Mouse (Mus musculus): ENCODE data around the gene A230050P20Rik. TPM values are rescaled to one million over a fixed set of nuclear protein-coding genes. Genes with fewer than 3 reads are reported as not detected.

The A230050P20Rik gene
- total RNA-seq, 2 experiments from 2014 or later, result 1.7 TPM

DNA sequence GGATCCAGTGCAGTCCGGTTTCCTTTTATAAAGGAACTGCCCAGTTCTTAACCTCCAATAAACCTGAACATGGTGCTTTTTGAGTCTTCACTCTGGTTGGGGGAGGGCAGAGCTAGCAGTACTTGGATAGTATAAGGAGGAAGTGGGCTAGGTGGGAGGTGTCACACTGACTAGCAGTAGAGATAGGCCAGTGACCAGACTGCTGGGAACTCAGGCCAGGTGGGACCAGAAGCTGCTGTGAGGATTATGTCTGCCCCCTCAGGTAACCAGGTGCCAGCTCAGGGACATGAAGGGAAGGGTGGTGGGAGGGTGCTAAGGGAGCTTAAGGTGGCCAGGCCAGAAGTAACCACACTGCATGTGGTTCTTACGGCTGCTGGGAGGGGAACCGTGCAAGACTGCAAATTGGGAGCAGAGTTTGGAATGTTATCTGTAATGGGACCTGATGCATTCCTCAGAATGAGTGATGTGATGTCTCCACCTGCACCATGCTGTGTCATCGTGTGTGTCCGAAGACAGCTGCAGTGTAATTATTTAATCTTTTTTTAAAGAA is 23.7 kb downstream of the A230050P20Rik start:
- intact Hi-C loops (cut with DNase I), result no loop called here
- no peak for DNase-seq

GRCm38 (mm10) chr9:20893069-20893468 is 24.6 kb downstream of the A230050P20Rik start:
- intact Hi-C loops (cut with DNase I), result no loop called here
- DNase-seq, result no peak

DNA sequence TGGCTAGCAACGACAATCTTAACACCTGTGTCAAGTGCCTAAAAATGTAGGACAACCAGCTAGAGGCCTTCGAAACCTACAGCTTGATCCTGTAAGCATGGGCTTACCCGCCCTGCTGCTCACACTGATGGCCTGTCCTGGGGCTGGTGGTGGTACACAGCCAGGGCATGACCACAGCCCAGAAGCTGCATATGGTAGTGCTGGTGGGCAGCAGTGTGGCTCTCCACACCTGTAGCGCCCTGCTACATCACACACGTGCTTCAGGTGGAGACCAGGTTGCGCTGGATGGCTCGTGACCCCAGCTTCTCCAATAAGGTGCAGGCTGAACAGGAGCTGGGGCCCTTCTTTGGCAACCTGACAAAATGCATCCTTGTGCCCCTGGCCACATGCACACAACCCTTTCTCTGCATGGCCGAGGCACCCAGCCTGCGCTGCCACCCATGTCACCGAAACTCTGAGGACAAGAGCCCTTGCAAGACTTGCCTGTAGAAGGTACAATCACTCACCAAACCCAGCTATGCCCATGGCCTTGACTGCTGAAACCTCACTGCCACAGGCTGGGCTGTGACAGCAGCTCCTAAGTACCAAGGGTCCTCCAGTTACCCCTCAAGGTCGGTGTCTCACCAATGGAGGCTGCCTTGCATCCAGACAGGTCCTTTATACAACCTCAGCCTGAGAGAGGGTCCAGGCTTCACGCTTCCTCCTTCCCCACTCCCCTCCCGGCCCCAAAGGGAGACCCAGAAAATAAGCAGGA is 25.3 kb downstream of the A230050P20Rik start:
- intact Hi-C loops (cut with DNase I), result no loop called here

GRCm38 (mm10) chr9:20894629-20895028 is 26.2 kb downstream of the A230050P20Rik start:
- no peak for DNase-seq
- intact Hi-C loops (cut with DNase I), result no loop called here

More for the DNA sequence above, 25.3 kb downstream of the A230050P20Rik start:
- DNase-seq, result no peak

DNA sequence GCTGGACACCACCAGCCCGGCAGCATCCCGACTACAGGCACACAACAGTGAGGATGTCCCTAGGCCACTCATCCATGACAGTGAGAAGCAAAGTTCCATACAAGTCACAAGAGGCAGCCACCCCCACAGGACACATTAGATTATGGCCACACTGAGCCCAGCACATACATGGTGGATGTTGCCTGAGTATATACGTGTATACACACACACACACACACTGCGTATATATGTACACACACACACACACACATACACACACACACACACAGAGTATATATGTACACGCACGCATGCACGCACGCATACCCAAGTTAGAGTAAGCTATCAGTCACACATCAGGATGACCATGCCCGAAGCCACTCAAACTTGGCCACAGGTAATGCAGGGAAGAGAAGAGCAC is 26.9 kb downstream of the A230050P20Rik start:
- intact Hi-C loops (cut with DNase I), result no loop called here
- DNase-seq, result no peak

- DNase-seq, result no peak
- intact Hi-C loops (cut with DNase I), result no loop called here
Observed at GRCm38 (mm10) chr9:20897736-20898510, 29.5 kb downstream of the A230050P20Rik start.

- intact Hi-C loops (cut with DNase I), result no loop called here
- DNase-seq, result peak; percentile 76 to 77
Observed at GRCm38 (mm10) chr9:20898511-20899073, 30.1 kb downstream of the A230050P20Rik start, which contains the start of gene Eif3g. Eif3g (minus strand) TSS chr9:20898623.

GRCm38 (mm10) chr9:20901466-20902173 is 33.2 kb downstream of the A230050P20Rik start:
- DNase-seq, result no peak
- intact Hi-C loops (cut with DNase I), result loop anchor here (2.0 to 5.0 kb wide), 2 partner anchors 96 to 233 kb away; no protein-coding TSS in a partner anchor

DNA sequence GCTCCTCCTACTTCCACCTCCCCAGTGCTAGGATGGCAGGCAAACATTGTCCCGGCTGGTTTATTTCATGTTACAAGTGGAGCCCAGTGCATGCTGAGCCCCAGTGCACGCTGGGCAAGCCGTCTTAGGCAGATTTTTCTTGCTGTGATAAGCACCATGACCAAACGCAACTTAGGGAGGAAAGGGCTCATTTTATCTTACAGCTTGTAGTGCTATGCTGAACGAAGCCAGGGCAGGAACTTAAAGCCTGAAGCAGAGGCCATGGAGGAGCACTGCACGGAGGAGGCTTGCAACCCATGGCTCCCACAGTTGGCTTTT is 33.7 kb downstream of the A230050P20Rik start:
- intact Hi-C loops (cut with DNase I), result loop anchor here (2.0 to 5.0 kb wide), 2 partner anchors 95 to 233 kb away; no protein-coding TSS in a partner anchor
- DNase-seq, result no peak

DNA sequence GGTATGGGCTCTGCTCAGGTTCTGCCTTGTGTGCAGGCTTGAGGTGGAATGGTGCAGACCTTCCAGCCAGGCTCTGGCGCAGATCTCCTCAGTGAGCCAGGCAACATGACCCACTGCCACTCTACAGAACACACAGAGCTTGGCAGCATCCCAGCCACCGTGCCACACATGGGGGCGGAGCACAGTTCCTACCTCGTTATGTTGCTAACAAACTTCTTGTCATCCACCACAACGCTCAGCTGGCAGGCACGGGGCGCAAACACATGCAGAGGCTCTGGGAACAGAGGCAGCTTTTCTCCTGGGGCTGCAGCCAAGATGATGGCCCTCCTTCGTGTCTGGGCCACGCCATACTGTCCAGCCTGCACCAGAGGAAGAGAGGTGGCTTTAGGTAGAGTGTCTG is 41.5 kb downstream of the A230050P20Rik start:
- intact Hi-C loops (cut with DNase I), result loop anchor here (10.0 kb wide), 1 partner anchor 495 kb away; no protein-coding TSS in a partner anchor

GRCm38 (mm10) chr9:20916160-20916559 is 47.7 kb downstream of the A230050P20Rik start:
- intact Hi-C loops (cut with DNase I), result loop anchor here (10.0 kb wide), 1 partner anchor 489 kb away; no protein-coding TSS in a partner anchor
- DNase-seq, result no peak

More for the DNA sequence above, 41.5 kb downstream of the A230050P20Rik start:
- DNase-seq, result no peak

GRCm38 (mm10) chr9:20923258-20923657 is 54.8 kb downstream of the A230050P20Rik start:
- intact Hi-C loops (cut with DNase I), result no loop called here
- DNase-seq, result no peak

Small RNA genes lying within 50 kb of the gene (microRNA-seq; reads per million reads assigned to microRNA genes)
- 0 to 0.36 reads per million in 2 experiments for gene Mir7081

Other genes with a start within 250 kb of the A230050P20Rik start
- gene Ubl5, start 225.8 kb upstream of the A230050P20Rik start, total RNA-seq (2021), result 100 to 1,000 TPM; 163 to 198 TPM
- gene Fbxl12, start 223.9 kb upstream of the A230050P20Rik start, total RNA-seq (2021), result 1 to 10 TPM; 4.7 to 6.0 TPM
- gene Pin1, start 216.5 kb upstream of the A230050P20Rik start, total RNA-seq (2021), result 10 to 100 TPM; 12.6 to 13.4 TPM
- gene Olfm2, start 122.3 kb upstream of the A230050P20Rik start, total RNA-seq (2021), result under 1 TPM in 1 of 2 experiments, not detected in 1; 0.13 TPM
- gene Col5a3, start 53.6 kb upstream of the A230050P20Rik start, total RNA-seq (2021), result 10 to 100 TPM; 26.1 to 33.6 TPM
- under 1 TPM; 0.17 to 0.23 TPM for gene Rdh8, start 50.1 kb upstream of the A230050P20Rik start, total RNA-seq (2021)
- 1 to 10 TPM; 3.8 to 5.2 TPM for gene Angptl6, start 11.1 kb downstream of the A230050P20Rik start, total RNA-seq (2021)
- gene Ppan, start 19.5 kb downstream of the A230050P20Rik start, total RNA-seq (2021), result 1 to 10 TPM; 6.1 to 8.7 TPM
- gene Eif3g, start 30.0 kb downstream of the A230050P20Rik start, total RNA-seq (2021), result 10 to 100 TPM; 88.8 to 96.0 TPM
- gene Dnmt1, start 91.2 kb downstream of the A230050P20Rik start, total RNA-seq (2021), result 1 to 10 TPM; 6.0 to 7.7 TPM
- 1 to 10 TPM; 1.5 to 1.6 TPM for gene S1pr2, start 108.1 kb downstream of the A230050P20Rik start, total RNA-seq (2021)
- 10 to 100 TPM; 58.5 to 58.7 TPM for gene Mrpl4, start 134.1 kb downstream of the A230050P20Rik start, total RNA-seq (2021)
- gene Icam1, start 147.3 kb downstream of the A230050P20Rik start, total RNA-seq (2021), result 1 to 10 TPM; 1.9 to 2.1 TPM
- gene Icam4, start 160.7 kb downstream of the A230050P20Rik start, total RNA-seq (2021), result 1 to 10 TPM; 1.2 to 1.7 TPM
- gene Icam5, start 163.4 kb downstream of the A230050P20Rik start, total RNA-seq (2021), result not detected
- not detected for gene Zglp1, start 198.5 kb downstream of the A230050P20Rik start, total RNA-seq (2021)
- gene Gm49373, start 204.5 kb downstream of the A230050P20Rik start, total RNA-seq (2021), result under 1 TPM in 1 of 2 experiments, not detected in 1; 0.17 TPM
- gene Fdx1l, start 205.0 kb downstream of the A230050P20Rik start, total RNA-seq (2021), result 10 to 100 TPM; 37.5 to 40.4 TPM
- 1 to 10 TPM; 1.6 TPM for gene Gm38431, start 223.4 kb downstream of the A230050P20Rik start, total RNA-seq (2021)
- 10 to 100 TPM; 13.8 to 17.9 TPM for gene Raver1, start 223.4 kb downstream of the A230050P20Rik start, total RNA-seq (2021)